Mouse (Mus musculus) mouse embryonic stem cell (cell line): ENCODE results near the gene Ctps.

ENCODE experiments used
- in situ Hi-C, 2 experiments: fragments of 300-500 bp; cut with MboI; formaldehyde crosslinking; loops; 1 replicate in 1 of 2; 3 replicates in 1 of 2; pipeline ENCODE4 v1.14.3; 2019 to 2020; ENCODE audit warnings: low sequenced_read_pairs in 2 of 2, low pct_unique_long_range_greater_than_20kb in 1 of 2, mixed read lengths in 1 of 2; ENCODE audit not compliant: unreplicated experiment in 1 of 2

Ctps gene

DNA sequence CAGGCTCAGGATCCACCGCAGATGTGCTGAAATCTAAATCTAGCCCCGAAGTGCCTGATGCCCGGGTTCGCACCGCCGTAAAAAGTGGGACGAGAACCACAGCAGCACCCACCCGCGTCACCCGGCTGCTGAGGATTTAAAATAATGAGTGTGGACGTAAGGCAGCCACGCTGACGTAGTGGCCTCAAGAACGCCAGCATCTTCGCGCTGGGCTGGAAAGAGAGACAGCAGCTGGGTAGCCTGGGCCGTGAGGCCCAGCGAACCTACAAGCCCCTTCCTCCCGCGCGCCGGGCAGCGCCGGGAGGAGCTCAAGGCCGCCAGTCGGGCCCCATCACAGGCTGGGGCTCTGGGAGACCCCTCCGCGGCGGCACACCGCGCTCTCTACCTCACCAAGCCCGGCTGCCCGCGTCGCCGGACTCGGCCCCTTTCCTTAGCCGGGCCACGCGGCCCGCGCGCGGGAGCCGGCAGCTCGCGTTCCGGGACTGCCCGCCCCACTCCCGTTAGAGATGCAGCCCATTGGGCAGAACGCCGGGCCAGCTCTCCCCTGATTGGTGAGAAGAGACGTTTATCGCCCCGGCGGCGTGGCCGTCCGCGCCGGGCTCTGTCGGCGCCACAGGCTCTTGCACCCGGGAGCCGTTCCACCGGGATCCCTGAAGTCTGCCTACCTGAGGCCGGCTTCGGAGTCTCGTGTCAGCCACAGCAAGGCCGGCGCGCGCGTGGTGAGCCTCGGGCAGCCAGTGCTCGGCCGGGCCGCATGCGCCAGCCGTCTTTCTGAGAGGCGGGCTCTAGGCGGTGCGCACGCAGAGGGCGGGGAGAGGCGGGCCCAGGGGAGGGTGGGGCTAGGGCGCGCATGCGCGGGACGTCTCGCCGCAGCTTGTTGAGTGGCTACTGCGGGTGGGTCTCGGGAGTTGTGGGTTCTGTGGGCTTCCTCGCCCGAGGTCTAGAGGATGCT, at the start of gene Ctps:
Gene Ctps (minus strand): TSS at position 791 of the 952 bp plus-strand sequence.
- in situ Hi-C loops = no loop called here

DNA sequence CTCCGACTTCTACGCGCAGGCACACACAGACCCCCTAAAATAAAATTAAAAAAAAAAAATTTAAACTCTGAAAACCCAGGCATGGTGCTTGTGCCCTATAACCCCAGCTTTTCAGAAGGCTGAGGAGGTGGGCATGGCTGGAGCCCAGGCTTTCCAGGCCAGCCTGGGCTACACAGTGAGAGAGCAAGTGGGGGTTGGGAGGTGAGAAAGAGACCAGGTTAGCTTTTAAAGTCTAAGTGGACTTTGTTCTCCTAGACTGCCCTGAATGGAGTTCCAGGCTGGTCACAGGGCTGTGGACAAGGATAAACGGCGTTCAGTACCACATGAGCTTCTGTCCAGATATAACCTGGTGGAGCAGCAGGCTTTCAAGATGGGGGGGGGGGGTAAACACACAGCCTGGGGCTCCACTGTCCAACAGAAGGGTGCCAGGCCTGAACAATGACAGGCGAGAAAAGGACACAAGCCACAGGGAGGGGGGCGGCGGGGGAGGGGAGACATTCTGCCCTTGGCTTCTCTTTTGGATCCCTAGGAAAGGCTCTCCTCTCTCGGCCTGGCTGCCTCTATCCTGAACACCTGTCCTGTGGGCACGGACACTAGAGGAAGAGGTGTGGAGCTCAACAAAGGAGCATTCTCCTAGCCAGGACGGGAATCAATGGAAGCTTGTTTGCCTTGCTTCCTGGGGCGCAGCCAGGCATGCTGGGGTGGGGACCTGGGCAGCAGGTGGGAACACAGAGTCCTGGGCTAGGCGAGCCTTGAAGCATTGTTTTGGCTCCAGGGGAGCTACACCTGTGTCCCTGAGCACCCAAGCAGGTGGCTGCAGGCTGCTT, 46.3 kb upstream of the Ctps start:
- in situ Hi-C loops = no loop called here

DNA sequence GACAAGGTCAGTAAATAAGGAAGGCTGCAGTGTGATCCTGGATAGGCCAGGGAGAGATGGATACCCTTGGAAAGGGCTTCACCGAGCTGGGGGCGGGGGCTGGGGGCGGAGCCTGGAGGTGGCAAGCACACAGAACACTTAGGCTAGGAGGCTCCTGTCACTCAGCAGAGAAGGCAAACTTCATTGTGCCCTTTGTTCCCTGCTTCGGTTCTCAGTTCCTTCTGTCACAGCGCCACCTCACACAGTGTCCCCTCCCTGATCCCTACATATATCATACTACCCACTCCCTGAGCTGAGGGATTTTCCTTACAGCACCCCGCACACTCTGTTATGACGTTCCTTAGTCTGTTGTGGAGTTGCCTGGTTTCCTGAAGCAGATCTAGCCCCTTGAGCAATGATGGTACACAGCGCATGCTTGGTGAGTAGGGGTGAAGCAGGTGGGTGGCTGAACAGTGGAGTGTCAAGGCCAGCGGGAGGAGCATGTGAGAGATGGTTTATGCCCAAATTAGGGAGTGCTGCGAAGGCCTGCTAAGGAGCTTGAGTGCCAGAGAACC, 45.5 kb upstream of the Ctps start:
- in situ Hi-C loops = no loop called here

DNA sequence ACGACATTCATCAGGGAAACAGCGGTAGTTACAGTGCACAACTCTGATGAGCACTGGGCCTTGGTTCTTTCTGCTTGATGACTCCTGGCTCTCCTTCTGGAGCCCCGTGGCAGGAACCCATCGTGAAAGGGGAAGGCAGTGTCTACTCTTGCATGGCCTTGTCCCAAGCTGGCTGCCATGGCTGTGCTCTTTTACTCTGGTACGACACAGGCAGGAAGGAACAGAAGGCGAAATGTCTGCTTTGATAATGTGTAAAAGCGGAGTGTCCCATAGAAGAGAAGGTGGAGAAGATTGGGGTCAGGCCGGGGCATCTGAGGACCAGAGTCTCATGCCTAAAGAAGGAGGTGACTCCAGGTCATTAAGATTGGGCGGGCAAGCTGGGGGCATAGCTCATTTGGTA, 44.6 kb upstream of the Ctps start:
- in situ Hi-C loops = no loop called here

DNA sequence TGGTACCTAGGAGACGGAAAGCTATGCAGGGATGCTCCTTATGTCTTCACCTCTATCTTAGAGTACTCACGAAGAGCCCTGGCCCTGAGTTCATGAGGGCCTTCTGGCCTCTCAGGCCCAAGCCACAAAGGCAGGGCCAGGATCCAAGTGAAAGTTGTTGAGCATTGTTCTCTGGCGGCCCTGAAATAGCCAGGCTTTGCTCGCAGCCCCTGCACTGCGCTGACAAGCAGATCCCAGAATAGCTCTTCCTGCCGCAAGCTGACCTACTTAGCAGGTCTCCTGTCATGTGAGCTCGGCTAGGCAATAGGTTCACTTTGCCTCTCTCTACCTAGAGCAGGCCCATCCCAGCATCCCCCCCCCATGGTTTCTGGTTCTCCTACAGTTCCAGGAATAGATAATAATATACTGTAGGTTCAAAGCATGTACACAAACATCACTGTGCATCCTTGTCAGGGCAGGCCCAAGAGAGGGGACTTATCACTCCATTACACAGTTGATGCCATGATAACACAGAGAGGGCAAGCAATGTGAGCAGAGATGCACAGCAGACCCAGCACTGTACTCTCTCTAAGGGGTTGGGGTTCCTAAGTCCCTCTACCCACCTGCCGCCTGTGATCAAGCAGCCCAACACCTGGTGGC, 43.7 kb upstream of the Ctps start:
- in situ Hi-C loops = no loop called here

DNA sequence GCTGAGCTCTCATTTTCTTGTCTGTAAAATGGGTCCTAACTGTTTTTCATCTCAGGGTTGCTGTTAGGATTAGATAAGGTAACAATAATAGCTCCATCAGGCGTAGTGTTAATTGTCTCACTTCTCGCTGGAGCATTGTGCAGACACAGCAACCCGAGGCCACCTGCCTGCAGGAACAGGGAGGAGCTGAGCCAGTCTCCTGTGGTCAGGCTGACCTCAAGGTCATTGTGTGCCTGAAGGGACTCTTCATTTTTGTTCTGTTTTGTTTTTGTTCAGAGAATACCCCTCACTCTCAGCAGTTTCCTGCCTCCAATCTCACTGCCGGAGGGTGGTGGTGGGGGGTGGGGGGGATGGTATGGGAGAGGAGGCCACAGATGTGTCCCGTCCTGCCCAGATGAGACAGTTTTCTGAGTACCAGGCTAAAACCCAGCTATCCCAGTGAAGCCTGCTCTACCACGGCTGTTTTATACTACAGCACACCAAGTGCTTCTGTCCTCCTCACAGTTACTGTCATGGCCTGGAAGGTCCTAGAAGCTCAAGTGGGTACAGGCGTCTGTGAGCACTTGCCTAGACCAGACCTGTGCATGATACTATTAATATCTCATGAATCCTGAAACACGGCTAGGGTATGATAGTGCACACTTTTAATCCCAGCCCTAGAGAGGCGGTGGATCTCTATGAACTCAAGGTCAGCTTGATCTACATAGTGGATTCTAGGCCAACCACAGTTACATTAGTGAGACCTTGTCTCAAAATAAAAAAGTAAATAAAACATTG, 42.4 kb upstream of the Ctps start:
- in situ Hi-C loops = no loop called here

DNA sequence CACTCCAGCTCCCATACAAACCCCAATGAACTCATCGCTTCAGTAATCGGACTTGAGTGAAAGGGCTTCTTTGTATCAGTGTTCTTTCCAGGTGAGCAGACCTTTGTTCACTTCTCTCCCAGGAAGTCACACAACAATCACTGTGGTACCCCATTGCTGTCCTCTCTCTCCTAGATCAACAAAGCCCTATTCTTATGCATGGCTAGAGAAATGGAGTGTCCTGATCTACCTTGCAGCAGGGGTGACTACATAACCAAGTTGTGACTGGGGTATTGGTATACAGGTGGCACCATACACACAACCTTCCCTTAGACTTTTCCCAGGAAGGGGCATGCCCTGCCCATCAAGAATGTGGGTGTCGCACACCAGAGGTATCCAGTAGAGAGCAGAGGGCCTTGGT, 40.9 kb upstream of the Ctps start:
- in situ Hi-C loops = no loop called here

DNA sequence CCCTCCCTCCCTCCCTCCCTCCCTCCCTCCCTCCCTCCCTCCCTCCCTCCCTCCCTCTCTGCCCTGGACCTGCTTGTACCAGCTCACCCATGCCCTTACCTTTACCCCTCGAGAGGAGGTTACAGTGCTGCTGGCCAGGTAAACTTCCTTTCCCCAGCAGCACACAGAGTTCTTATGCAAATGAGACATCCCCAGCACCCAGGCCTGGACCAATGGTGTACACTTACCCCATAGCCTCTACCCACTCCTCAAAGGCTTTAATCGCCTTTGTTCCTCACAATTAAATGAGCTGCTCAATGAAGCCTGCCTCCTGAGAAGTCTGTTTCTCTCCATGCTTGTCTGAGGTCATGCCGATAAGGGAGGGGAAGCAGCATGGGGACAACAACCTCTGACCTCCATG, 36.9 kb upstream of the Ctps start:
- in situ Hi-C loops = no loop called here

DNA sequence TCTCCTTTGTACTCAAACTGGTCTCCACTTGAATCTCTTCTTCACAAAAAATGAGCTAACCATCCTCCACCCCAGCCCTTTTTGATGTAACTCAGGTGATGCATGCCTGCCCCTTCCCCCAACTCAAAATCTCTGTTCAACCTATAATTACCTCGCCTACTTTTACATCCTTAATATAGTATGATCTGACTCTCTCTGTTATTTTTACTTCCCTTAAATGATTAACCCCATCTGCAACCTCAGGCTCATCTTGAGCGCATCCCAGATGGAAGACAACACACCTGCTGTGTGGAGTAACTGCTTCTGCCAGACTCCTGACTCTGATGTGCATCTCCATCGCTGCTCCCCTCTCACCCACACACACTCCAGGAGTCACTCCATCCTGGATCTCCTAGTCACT, 32.6 kb upstream of the Ctps start:
- in situ Hi-C loops = no loop called here

DNA sequence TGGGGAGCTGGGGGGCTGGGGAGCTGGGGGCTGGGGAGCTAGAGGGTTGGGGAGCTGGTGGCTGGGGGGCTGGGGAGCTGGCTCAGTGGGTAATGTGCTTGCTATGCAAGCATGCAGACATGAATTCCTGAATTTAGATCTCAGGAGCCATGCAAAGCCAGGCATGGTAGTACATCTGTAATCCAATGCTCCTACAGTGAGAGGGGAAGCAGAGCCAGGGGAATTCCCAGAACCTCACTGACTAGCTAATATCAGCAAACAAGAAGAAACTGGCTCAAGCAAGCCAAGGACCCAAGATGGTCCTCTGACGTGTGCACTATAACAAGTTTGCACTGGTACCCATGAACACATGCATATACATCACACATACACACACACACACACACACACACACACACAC, 31.7 kb upstream of the Ctps start:
- in situ Hi-C loops = no loop called here

DNA sequence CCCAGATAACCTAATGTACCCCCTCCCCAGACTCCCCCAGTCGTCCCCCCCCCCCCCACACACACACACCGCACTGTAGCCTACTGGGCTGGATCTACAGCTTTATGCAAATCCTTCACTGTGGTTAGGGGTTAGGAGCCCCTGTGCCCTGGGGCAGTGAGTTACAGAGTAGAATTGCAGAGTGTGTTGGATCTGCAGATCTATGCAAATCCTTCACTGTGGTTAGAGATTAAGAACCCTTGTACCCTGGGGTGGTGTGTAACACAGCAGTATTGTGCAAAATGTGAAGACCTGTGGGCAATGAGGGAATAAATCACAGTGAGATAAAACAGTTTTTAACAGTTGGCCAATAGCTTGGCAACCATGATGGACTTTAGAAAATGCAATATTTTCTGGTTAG, 28.8 kb upstream of the Ctps start:
- in situ Hi-C loops = loop anchor here (10.0 kb wide), 2 partner anchors 86 to 316 kb away; no protein-coding TSS in a partner anchor

DNA sequence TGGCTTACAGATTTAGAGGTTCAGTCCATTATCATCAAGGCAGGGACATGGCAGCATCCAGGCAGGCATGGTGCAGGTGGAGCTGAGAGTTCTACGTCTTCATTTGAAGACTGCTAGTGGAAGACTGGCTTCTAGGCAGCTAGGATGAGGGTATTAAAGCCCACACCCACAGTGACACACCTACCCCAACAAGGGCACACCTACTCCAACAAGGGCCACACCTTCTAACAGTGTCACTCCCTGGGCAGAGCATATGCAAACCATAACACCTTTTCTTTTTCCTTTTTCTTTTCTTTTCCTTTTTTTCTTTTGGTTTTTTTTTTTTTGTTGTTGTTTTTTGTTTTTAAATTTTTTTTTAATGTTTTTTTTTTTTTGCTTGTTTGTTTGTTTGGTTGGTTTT, 26.1 kb upstream of the Ctps start:
- in situ Hi-C loops = loop anchor here (10.0 kb wide), 2 partner anchors 89 to 319 kb away; no protein-coding TSS in a partner anchor

DNA sequence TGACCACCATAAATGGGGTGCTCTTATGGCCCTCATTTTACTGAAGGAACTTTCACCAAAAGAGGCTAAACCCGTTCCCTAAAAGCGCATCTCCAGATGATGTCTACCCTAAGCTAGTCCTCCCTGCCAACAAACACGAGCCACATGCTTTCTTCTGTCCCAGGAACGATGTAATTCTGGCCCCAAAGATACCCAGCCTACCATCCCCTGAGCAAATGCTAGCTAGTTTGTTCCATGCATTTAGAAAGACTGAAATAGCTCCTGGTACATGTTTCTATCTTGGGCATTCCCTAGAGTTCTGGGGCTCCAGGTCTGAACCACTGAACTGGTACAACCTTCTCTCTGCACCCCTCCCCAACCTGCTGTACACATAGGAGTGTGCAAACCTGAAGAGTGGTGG, 20.9 kb upstream of the Ctps start:
- in situ Hi-C loops = loop anchor here (5.0 to 10.0 kb wide), 3 partner anchors 91 to 324 kb away; no protein-coding TSS in a partner anchor

DNA sequence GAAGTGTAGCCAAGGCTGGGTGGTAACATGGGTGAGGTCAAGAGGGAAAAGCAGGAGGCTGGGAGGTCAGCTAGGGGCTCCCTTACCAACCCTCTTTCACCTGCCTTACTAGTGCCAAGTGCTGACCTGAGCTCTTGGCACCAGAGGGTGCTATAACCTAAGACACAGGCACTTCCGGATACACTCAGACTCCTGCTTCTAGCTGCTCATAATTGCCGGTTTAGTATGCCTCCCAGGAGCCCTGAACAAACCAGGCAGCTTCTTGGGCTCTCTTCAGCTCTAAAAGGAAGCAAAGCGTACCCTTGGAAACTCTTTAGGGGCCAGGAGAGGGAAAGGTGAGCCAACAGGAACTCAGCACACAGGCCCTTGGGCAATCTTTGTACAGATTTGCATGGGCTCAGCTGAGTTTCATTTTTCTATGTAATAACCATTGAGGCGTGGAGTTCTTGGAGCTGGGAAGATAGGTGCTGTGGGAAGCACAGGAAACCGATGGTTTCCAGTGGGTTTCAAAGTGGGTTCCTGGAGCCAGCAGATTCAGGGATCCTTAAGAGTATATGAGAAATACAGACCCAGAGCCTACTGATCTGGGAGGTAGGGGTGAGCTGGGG, 19.8 kb upstream of the Ctps start:
- in situ Hi-C loops = loop anchor here (5.0 to 10.0 kb wide), 3 partner anchors 92 to 325 kb away; no protein-coding TSS in a partner anchor

DNA sequence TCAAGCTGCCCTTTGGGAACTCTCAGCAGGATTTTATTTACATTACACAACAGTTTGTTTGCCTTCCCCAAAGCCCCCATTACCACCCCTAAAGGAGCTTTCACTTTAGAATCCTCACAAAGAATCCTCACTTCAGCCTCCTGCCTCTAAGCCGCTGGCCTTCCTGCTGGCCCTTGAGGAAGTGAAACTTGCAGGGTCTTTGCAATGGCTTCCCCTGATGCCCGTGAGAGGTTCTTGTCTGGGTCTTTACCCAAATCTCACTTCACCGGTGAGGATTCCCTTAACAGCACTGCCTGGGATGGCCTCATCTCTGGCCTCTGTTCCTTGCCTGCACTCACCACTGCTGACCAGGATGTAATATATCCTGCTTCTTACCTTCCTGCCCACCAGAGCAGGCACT, 19.0 kb upstream of the Ctps start:
- in situ Hi-C loops = no loop called here

DNA sequence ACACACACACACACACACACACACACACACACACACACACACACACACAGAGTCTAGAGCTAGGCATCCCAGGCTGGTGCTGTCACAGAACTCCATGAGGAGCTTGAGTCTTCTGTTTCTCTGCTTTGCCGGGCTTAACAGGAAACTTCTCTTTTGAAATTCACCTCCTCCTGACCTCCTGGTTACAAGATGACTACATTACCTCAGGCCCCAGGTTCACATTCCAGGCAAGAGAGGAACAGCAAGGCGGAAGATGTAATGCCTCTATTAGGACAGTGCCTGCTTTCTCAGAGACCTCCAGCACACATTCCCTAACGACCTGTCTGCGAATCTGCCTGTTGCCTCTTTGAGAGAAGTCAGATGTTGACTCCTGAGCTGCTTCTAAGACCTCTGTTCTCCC, 18.4 kb upstream of the Ctps start, which contains the start of gene Gm8439:
Gene Gm8439 (plus strand): TSS at position 301 of the 400 bp plus-strand sequence.
- in situ Hi-C loops = no loop called here

DNA sequence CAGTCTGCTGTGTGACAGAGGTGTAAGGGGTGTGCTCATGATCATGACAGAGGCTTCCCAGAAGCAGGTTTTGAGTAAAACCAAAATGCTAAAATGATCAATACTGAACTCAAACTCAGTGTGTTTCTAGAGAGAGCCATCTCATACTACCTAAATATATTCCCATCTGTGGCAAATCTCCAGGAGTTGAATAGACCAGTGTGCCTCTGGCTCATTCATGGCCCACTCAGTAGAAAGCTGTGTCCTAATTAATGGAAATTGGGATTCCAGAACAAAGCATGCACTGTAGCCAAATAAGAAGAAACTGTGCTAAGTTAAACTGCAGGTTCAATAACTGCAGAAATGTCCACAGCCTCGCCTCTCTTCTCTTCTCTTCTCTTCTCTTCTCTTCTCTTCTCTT, 16.9 kb upstream of the Ctps start:
- in situ Hi-C loops = no loop called here
